Mouse (Mus musculus) liver, postnatal 0 days (tissue): ENCODE measurements around the gene Trcg1. TPM values are rescaled to one million over a fixed set of nuclear protein-coding genes. Genes with fewer than 3 reads are reported as not detected.
A peak's percentile ranks its signal among the peaks of the same experiment; 100 is the strongest.

Experiments
- ATAC-seq: fragments of 200-750 bp; cut with Nextera tagmentation; 2 replicates; pipeline ENCODE4 v1.8.0; 2017; ENCODE audit warnings: mild to moderate bottlenecking, moderate library complexity
- DNase-seq: peaks from one replicate; pipeline ENCODE4 v3.0.0-alpha.2; 2016
- H3K27ac ChIP-seq: fragments of 300-500 bp; sonication (generic); 2 replicates; pipeline ENCODE4 v1.5.1; 2014; ENCODE audit warnings: antibody characterized with exemption, moderate library complexity, mild to moderate bottlenecking, low read depth
- H3K27me3 ChIP-seq: fragments of 300-500 bp; sonication (generic); 2 replicates; pipeline ENCODE4 v1.6.1; 2014; ENCODE audit warnings: low read length, control low read depth, mixed read lengths; ENCODE audit not compliant: insufficient read depth
- H3K36me3 ChIP-seq: fragments of 300-500 bp; sonication (generic); replicated peaks from 2 replicates; pipeline ENCODE4 v1.6.1; 2014; ENCODE audit warnings: mild to moderate bottlenecking, control low read depth, low read length, moderate library complexity, mixed read lengths; ENCODE audit not compliant: insufficient read depth
- H3K4me1 ChIP-seq: fragments of 300-500 bp; sonication (generic); 2 replicates; pipeline ENCODE4 v1.6.1; 2014; ENCODE audit warnings: antibody characterized with exemption, mild to moderate bottlenecking, control low read depth; ENCODE audit not compliant: insufficient read depth
- H3K4me2 ChIP-seq: fragments of 300-500 bp; sonication (generic); 2 replicates; pipeline ENCODE4 v1.6.1; 2014; ENCODE audit warnings: low read depth, mild to moderate bottlenecking, low read length, moderate library complexity, mixed read lengths
- H3K4me3 ChIP-seq: fragments of 300-500 bp; sonication (generic); 2 replicates; pipeline ENCODE4 v1.5.1; 2014; ENCODE audit warnings: low read depth, low read length
- H3K9ac ChIP-seq: fragments of 300-500 bp; sonication (generic); replicated peaks from 2 replicates; pipeline ENCODE4 v1.6.1; 2014; ENCODE audit warnings: mild to moderate bottlenecking, moderate library complexity
- H3K9me3 ChIP-seq: fragments of 300-500 bp; sonication (generic); 2 replicates; pipeline ENCODE4 v1.6.1; 2016; ENCODE audit warnings: mild to moderate bottlenecking, control low read depth, low read length, mixed read lengths
- CTCF ChIP-seq: sonication (generic); IDR thresholded peaks from 2 replicates; pipeline ENCODE4 v1.5.1; 2016; ENCODE audit warnings: antibody characterized with exemption, low read depth
- EP300 ChIP-seq: IDR thresholded peaks from 2 replicates; pipeline ENCODE4 v1.6.1; 2016; ENCODE audit warnings: antibody characterized with exemption, low read depth, mild to moderate bottlenecking
- WGBS: fragments of 180-500 bp; shearing (Covaris S2); extraction: QIAGEN DNeasy Blood & Tissue Kit; methylation state at CpG from one replicate; pipeline ENCODE4 v1.1.7; 2014; ENCODE audit not compliant: insufficient replicate concordance; 5-methylcytosine and 5-hydroxymethylcytosine counted together
- polyA plus RNA-seq: library from polyadenylated mRNA; unstranded; fragments of >200 nt; fragmentation: Nextera tagmentation; extraction: Ambion mirVana; gene quantifications from 2 replicates; pipeline ENCODE4 v1.2.1, GENCODE M21; 2015

Gene Trcg1
- polyA plus RNA-seq, 1 experiment from 2014 or later = not detected

GRCm38 (mm10) chr9:57212448-57213222 lies 23.7 kb upstream of the Trcg1 start:
- H3K9ac ChIP-seq = no peak overlapping the region
- H3K9me3 ChIP-seq = no peaks in the 10 kb centered on the region
- DNase-seq (no peak), ATAC-seq (no peak)
- no peaks in the 10 kb centered on the region for H3K4me1 ChIP-seq
- H3K4me3 ChIP-seq = no peak overlapping the region
- TF ChIP-seq EP300 (no peak), CTCF (no peak)
- 56% methylated on average over 9 of the region's 9 CpGs for WGBS
- no peaks in the 10 kb centered on the region for H3K36me3 ChIP-seq
- no peaks in the 10 kb centered on the region for H3K27me3 ChIP-seq
- H3K4me2 ChIP-seq = no peak overlapping the region
- no peak overlapping the region for H3K27ac ChIP-seq

- TF ChIP-seq EP300 = no peak
- no peak for TF ChIP-seq CTCF
- Histone ChIP-seq H3K27me3 (no peaks in the 10 kb centered on the region), H3K4me2 (no peak overlapping the region), H3K4me1 (no peaks in the 10 kb centered on the region), H3K9ac (no peak overlapping the region), H3K27ac (no peak overlapping the region), H3K36me3 (no peaks in the 10 kb centered on the region), H3K4me3 (no peak overlapping the region), H3K9me3 (no peaks in the 10 kb centered on the region)
- 65% methylated on average over 6 of the region's 6 CpGs for WGBS
- DNase-seq (no peak), ATAC-seq (no peak)
Measured at GRCm38 (mm10) chr9:57214500-57214899, 21.9 kb upstream of the Trcg1 start.

- Histone ChIP-seq H3K36me3 (no peaks in the 10 kb centered on the region), H3K9ac (no peak overlapping the region), H3K27ac (no peak overlapping the region), H3K4me1 (no peaks in the 10 kb centered on the region), H3K4me2 (no peak overlapping the region), H3K4me3 (no peak overlapping the region), H3K27me3 (no peaks in the 10 kb centered on the region), H3K9me3 (no peaks in the 10 kb centered on the region; the same call in 1 of the 2 replicates)
- TF ChIP-seq CTCF (no peak), EP300 (no peak)
- ATAC-seq = no peak
- DNase-seq = no peak
- 72% methylated on average over 6 of the region's 6 CpGs for WGBS
Measured at GRCm38 (mm10) chr9:57217220-57217619, 19.1 kb upstream of the Trcg1 start.

- Histone ChIP-seq H3K9me3 (no peaks in the 10 kb centered on the region; the same call in 1 of the 2 replicates), H3K4me2 (no peak overlapping the region), H3K9ac (no peak overlapping the region), H3K27me3 (no peaks in the 10 kb centered on the region), H3K4me3 (no peak overlapping the region), H3K36me3 (no peaks in the 10 kb centered on the region), H3K27ac (no peak overlapping the region), H3K4me1 (no peaks in the 10 kb centered on the region)
- ATAC-seq = no peak
- TF ChIP-seq CTCF = no peak
- no peak for TF ChIP-seq EP300
- 76% methylated on average over 5 of the region's 5 CpGs for WGBS
- no peak for DNase-seq
Measured at GRCm38 (mm10) chr9:57218776-57219175, 17.6 kb upstream of the Trcg1 start.

- H3K27ac ChIP-seq = no peak overlapping the region
- no peak overlapping the region for H3K4me2 ChIP-seq
- H3K4me1 ChIP-seq = no peaks in the 10 kb centered on the region
- no peak overlapping the region for H3K9ac ChIP-seq
- H3K36me3 ChIP-seq = no peaks in the 10 kb centered on the region
- no peak overlapping the region for H3K4me3 ChIP-seq
- DNase-seq (no peak), ATAC-seq (no peak)
- TF ChIP-seq CTCF = no peak
- no peaks in the 10 kb centered on the region for H3K27me3 ChIP-seq
- no peaks in the 10 kb centered on the region; the same call in 1 of the 2 replicates for H3K9me3 ChIP-seq
- WGBS = 79% methylated on average over 1 of the region's 1 CpGs
Measured at GRCm38 (mm10) chr9:57219511-57219910, 16.8 kb upstream of the Trcg1 start.

- H3K9me3 ChIP-seq = no peaks in the 10 kb centered on the region; the same call in 1 of the 2 replicates
- H3K27ac ChIP-seq = no peak overlapping the region
- WGBS = 8% methylated on average over 6 of the region's 6 CpGs
- H3K4me1 ChIP-seq = no peaks in the 10 kb centered on the region
- no peak for ATAC-seq
- no peaks in the 10 kb centered on the region for H3K36me3 ChIP-seq
- H3K27me3 ChIP-seq = no peaks in the 10 kb centered on the region
- no peak overlapping the region for H3K4me3 ChIP-seq
- DNase-seq = peak; percentile 48
- H3K4me2 ChIP-seq = no peak overlapping the region
- TF ChIP-seq EP300 (no peak), CTCF (peak; percentile 81)
- no peak overlapping the region for H3K9ac ChIP-seq
Measured at GRCm38 (mm10) chr9:57220356-57220755, 16.0 kb upstream of the Trcg1 start.
